Mouse (Mus musculus): ENCODE measurements at regions not wholly inside any gene's neighbourhood (a gene's known extent, or its start where the extent isn't known, plus 50 kb on each side); places are given as distances from the start of the nearest gene placed in this dataset.

GRCm38 (mm10) chr6:66012675-66013074 is 60.3 kb downstream of the 4930544G11Rik start:
- DNase-seq (ENCODE audit: low spot score in 2 of 2), result no peak

GRCm38 (mm10) chr6:66023531-66023930 is 71.1 kb downstream of the 4930544G11Rik start:
- no peak for DNase-seq (ENCODE audit: low spot score in 2 of 2)

- no peak for DNase-seq (ENCODE audit: low spot score in 2 of 2)
These were observed 84.4 kb downstream of the 4930544G11Rik start for GRCm38 (mm10) chr6:66036789-66037188.

GRCm38 (mm10) chr6:66051852-66052251 is 99.4 kb downstream of the 4930544G11Rik start:
- no peak for DNase-seq (ENCODE audit: low spot score in 2 of 2)

GRCm38 (mm10) chr6:66052386-66052785 is 100.0 kb downstream of the 4930544G11Rik start:
- DNase-seq (ENCODE audit: low spot score in 2 of 2), result no peak

GRCm38 (mm10) chr6:66053197-66053596 is 100.8 kb downstream of the 4930544G11Rik start:
- DNase-seq (ENCODE audit: low spot score in 2 of 2), result no peak

GRCm38 (mm10) chr6:66068874-66069273 is 116.5 kb downstream of the 4930544G11Rik start:
- no peak for DNase-seq (ENCODE audit: low spot score in 2 of 2)

- no peak for DNase-seq (ENCODE audit: low spot score in 2 of 2)
These were observed 125.0 kb downstream of the 4930544G11Rik start for GRCm38 (mm10) chr6:66077445-66077844.

GRCm38 (mm10) chr6:66078769-66079168 is 126.4 kb downstream of the 4930544G11Rik start:
- no peak for DNase-seq (ENCODE audit: low spot score in 2 of 2)

GRCm38 (mm10) chr6:66101555-66102071 is 149.2 kb downstream of the 4930544G11Rik start:
- DNase-seq (ENCODE audit: low spot score in 2 of 2), result peak in 1 of 2 experiments; percentile 4

- DNase-seq (ENCODE audit: low spot score in 2 of 2), result no peak
These were observed 162.0 kb downstream of the 4930544G11Rik start for GRCm38 (mm10) chr6:66114366-66114765.

GRCm38 (mm10) chr6:66121479-66122183 is 169.2 kb downstream of the 4930544G11Rik start:
- no peak for DNase-seq (ENCODE audit: low spot score in 2 of 2)

- no peak for DNase-seq (ENCODE audit: low spot score in 2 of 2)
These were observed 171.9 kb downstream of the 4930544G11Rik start for GRCm38 (mm10) chr6:66124292-66124691.

GRCm38 (mm10) chr6:66151786-66152185 is 199.4 kb downstream of the 4930544G11Rik start:
- no peak for DNase-seq (ENCODE audit: low spot score in 2 of 2)

- no peak for DNase-seq (ENCODE audit: low spot score in 2 of 2)
These were observed 202.4 kb downstream of the 4930544G11Rik start for GRCm38 (mm10) chr6:66154831-66155230.

GRCm38 (mm10) chr6:66160805-66161204 is 208.4 kb downstream of the 4930544G11Rik start:
- DNase-seq (ENCODE audit: low spot score in 2 of 2), result no peak

GRCm38 (mm10) chr6:66168913-66169312 is 216.5 kb downstream of the 4930544G11Rik start:
- DNase-seq (ENCODE audit: low spot score in 2 of 2), result no peak

- no peak for DNase-seq (ENCODE audit: low spot score in 2 of 2)
These were observed 245.6 kb downstream of the 4930544G11Rik start for GRCm38 (mm10) chr6:66197990-66198389.

GRCm38 (mm10) chr6:66200136-66200790 is 247.9 kb downstream of the 4930544G11Rik start:
- DNase-seq (ENCODE audit: low spot score in 2 of 2), result no peak

GRCm38 (mm10) chr6:66206197-66206925 is 254.0 kb downstream of the 4930544G11Rik start:
- DNase-seq (ENCODE audit: low spot score in 2 of 2), result no peak

GRCm38 (mm10) chr6:66217543-66217942 is 265.1 kb downstream of the 4930544G11Rik start:
- no peak for DNase-seq (ENCODE audit: low spot score in 2 of 2)

GRCm38 (mm10) chr6:66224164-66224903 is 271.9 kb downstream of the 4930544G11Rik start:
- DNase-seq (ENCODE audit: low spot score in 2 of 2), result no peak
